Mouse (Mus musculus) kidney, embryonic 16.5 days (tissue): ENCODE measurements around the gene Lta. TPM values are rescaled to one million over a fixed set of nuclear protein-coding genes. Genes with fewer than 3 reads are reported as not detected.

Source experiments
- ATAC-seq: fragments of 200-750 bp; cut with Nextera tagmentation; 2 replicates; pipeline ENCODE4 v1.8.0; 2017; ENCODE audit warnings: moderate TSS enrichment; ENCODE audit not compliant: low FRiP score, low TSS enrichment
- H3K27ac ChIP-seq: fragments of 300-500 bp; sonication (generic); 2 replicates; pipeline ENCODE4 v1.5.1; 2014; ENCODE audit warnings: low read length
- H3K27me3 ChIP-seq: fragments of 300-500 bp; sonication (generic); 2 replicates; pipeline ENCODE4 v1.6.1; 2014; ENCODE audit warnings: low read length, control low read depth, mixed read lengths; ENCODE audit not compliant: insufficient read depth
- H3K36me3 ChIP-seq: fragments of 300-500 bp; sonication (generic); 2 replicates; pipeline ENCODE4 v1.6.1; 2014; ENCODE audit warnings: low read length, control low read depth, mixed read lengths; ENCODE audit not compliant: insufficient read depth
- H3K4me1 ChIP-seq: fragments of 300-500 bp; sonication (generic); 2 replicates; pipeline ENCODE4 v1.6.1; 2014; ENCODE audit warnings: low read length, control low read depth, mixed read lengths; ENCODE audit not compliant: insufficient read depth
- H3K4me2 ChIP-seq: fragments of 300-500 bp; sonication (generic); replicated peaks from 2 replicates; pipeline ENCODE4 v1.6.1; 2014; ENCODE audit warnings: low read depth, low read length
- H3K4me3 ChIP-seq: fragments of 300-500 bp; sonication (generic); 2 replicates; pipeline ENCODE4 v1.5.1; 2014; ENCODE audit warnings: mild to moderate bottlenecking, low read length
- H3K9ac ChIP-seq: fragments of 300-500 bp; sonication (generic); replicated peaks from 2 replicates; pipeline ENCODE4 v1.6.1; 2014; ENCODE audit warnings: low read length
- H3K9me3 ChIP-seq: fragments of 300-500 bp; sonication (generic); 2 replicates; pipeline ENCODE4 v1.6.1; 2016; ENCODE audit warnings: low read length, control low read depth
- WGBS: fragments of 180-500 bp; shearing (Covaris S2); extraction: QIAGEN DNeasy Blood & Tissue Kit; methylation state at CpG from one replicate; pipeline ENCODE4 v1.1.7; 2014; 5-methylcytosine and 5-hydroxymethylcytosine counted together
- polyA plus RNA-seq: library from polyadenylated mRNA; unstranded; fragments of >200 nt; fragmentation: Nextera tagmentation; extraction: Ambion mirVana; gene quantifications from 2 replicates; pipeline ENCODE4 v1.2.1, GENCODE M21; 2015

The Lta gene
- polyA plus RNA-seq, 1 experiment from 2014 or later = not detected

DNA sequence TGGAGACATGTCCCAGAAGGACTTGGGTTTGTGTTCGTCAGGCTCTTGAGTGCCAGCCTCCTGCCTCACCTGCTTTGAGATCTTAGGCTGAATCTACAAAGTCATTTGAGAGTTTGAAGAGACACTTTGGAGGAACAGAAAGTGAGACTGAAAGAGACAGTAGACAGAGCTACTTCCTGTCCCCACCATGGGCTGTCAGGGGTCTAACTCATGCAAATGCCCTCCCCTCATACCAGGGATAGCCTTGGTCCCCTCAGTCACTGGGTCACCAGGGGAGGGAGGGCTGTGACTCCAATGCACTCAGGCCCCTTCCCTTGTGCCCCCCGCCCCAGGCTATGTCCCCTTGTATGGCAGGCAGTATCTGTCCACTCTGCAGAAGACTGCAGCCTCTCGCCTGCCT lies 31.8 kb downstream of the Lta start:
- Histone ChIP-seq H3K9me3 (no peaks in the 10 kb centered on the region), H3K27ac (peak overlapping the region; percentile 69), H3K4me1 (no peaks in the 10 kb centered on the region), H3K4me2 (no peak overlapping the region), H3K9ac (no peak overlapping the region), H3K4me3 (no peak overlapping the region), H3K27me3 (no peaks in the 10 kb centered on the region), H3K36me3 (no peaks in the 10 kb centered on the region)
- 77% methylated on average over 3 of the region's 3 CpGs for WGBS
- no peak for ATAC-seq

DNA sequence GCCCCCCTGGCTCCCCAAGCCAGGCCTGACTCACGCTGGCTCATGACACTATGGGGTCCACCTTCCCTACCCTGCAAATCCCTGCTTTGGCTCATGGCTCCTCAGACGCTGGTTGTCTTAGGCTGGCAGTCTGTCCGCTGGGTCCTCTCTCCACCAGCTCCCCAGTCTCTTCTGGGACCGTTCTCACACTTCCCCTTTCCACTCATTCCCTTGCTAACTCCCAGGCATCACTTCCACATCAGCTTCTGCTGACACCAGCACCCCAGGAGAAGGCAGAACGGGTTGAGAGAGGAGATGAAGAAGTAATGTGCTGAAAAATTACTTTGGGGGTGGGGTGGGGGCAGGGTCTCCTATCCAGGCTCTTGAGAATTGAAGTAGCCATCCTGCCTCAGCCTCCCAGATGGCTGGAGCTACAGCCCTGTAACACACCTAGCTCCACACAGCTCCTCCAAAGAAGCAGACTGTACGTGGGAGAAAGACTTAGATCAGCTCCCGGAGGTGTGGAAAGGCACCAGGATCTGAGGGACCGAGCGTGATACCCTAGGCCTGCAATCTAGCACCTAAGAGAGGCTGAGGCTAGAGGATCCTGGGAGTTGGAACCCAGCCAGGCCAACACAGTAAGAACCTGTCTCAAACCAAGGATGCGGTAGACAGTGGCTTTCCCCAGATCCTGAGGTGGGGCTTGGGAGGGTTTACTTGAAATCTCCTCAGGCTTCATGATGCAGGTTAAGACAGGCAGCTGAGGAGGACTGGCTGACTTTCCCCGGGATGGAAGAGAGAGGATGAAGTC lies 32.5 kb downstream of the Lta start:
- Histone ChIP-seq H3K36me3 (no peaks in the 10 kb centered on the region), H3K27me3 (no peaks in the 10 kb centered on the region), H3K4me3 (no peak overlapping the region), H3K27ac (peak overlapping the region; percentile 69; the same call in 1 of the 2 replicates), H3K4me1 (no peaks in the 10 kb centered on the region), H3K4me2 (no peak overlapping the region), H3K9ac (no peak overlapping the region), H3K9me3 (no peaks in the 10 kb centered on the region)
- ATAC-seq = no peak
- 68% methylated on average over 11 of the region's 11 CpGs for WGBS

- Histone ChIP-seq H3K4me2 (no peak overlapping the region), H3K4me1 (peaks cover 9% of the 10 kb centered on the region), H3K9me3 (no peaks in the 10 kb centered on the region), H3K27ac (no peak overlapping the region), H3K36me3 (no peaks in the 10 kb centered on the region), H3K4me3 (no peak overlapping the region), H3K9ac (0 out of 2 replicates have a peak overlapping the region, but pooled peaks have one; percentile 20), H3K27me3 (no peaks in the 10 kb centered on the region)
- ATAC-seq = no peak
- 12% methylated on average over 4 of the region's 4 CpGs for WGBS
Measured at GRCm38 (mm10) chr17:35168541-35169207, 36.5 kb downstream of the Lta start.

GRCm38 (mm10) chr17:35167794-35168193 lies 37.4 kb downstream of the Lta start:
- ATAC-seq = no peak
- no peak overlapping the region for H3K4me3 ChIP-seq
- no peaks in the 10 kb centered on the region for H3K9me3 ChIP-seq
- no peaks in the 10 kb centered on the region for H3K36me3 ChIP-seq
- H3K4me2 ChIP-seq = no peak overlapping the region
- no peaks in the 10 kb centered on the region for H3K27me3 ChIP-seq
- no peak overlapping the region for H3K9ac ChIP-seq
- H3K4me1 ChIP-seq = peaks cover 17% of the 10 kb centered on the region
- 89% methylated on average over 7 of the region's 7 CpGs for WGBS
- no peak overlapping the region for H3K27ac ChIP-seq

DNA sequence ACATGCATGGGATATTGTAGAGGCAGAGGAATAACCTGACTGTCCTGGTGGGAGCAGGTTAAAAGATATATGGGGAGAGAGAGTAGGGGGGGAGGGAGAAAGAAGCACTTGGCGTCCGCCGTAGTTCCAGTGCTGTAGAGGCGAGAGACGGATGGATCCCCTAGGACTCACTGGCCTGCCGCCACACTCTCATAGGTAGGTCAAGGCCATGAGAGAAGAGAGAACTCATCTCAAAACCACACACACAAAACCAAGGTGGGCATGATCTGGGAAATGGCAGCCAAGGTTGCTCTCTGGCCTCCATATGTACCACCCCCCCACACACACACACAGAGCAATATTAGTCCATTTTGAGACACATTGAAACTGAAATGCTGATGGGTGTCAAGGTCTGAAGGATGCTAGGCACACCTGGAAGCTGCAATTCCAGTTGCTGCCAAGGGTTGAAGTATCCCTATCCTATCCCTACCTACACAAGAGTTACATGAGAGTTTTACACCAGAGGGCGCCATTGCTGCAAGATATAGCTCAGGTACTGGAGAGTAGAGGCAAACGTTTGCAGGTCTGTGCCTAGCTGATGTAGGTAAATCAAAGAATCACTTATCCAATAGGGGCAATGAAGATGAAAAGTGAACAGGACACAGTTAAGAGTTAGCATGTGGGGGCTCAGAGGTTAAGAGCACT lies 38.7 kb downstream of the Lta start:
- ATAC-seq = no peak
- Histone ChIP-seq H3K9me3 (no peaks in the 10 kb centered on the region), H3K36me3 (peaks cover 10% of the 10 kb centered on the region), H3K4me2 (peak overlapping the region; percentile 57), H3K27ac (no peak overlapping the region), H3K4me3 (no peak overlapping the region), H3K4me1 (peaks cover 30% of the 10 kb centered on the region), H3K9ac (peak overlapping the region; percentile 65), H3K27me3 (no peaks in the 10 kb centered on the region)
- 72% methylated on average over 8 of the region's 8 CpGs for WGBS

- Histone ChIP-seq H3K4me1 (peaks cover 30% of the 10 kb centered on the region), H3K27ac (peak overlapping the region; percentile 100), H3K36me3 (peaks cover 19% of the 10 kb centered on the region), H3K4me3 (peak overlapping the region; percentile 99), H3K9ac (peak overlapping the region; percentile 79), H3K27me3 (no peaks in the 10 kb centered on the region), H3K9me3 (no peaks in the 10 kb centered on the region), H3K4me2 (peak overlapping the region; percentile 57)
- ATAC-seq = no peak
- WGBS = 18% methylated on average over 12 of the region's 12 CpGs
Measured at GRCm38 (mm10) chr17:35165451-35166155, 39.5 kb downstream of the Lta start.

DNA sequence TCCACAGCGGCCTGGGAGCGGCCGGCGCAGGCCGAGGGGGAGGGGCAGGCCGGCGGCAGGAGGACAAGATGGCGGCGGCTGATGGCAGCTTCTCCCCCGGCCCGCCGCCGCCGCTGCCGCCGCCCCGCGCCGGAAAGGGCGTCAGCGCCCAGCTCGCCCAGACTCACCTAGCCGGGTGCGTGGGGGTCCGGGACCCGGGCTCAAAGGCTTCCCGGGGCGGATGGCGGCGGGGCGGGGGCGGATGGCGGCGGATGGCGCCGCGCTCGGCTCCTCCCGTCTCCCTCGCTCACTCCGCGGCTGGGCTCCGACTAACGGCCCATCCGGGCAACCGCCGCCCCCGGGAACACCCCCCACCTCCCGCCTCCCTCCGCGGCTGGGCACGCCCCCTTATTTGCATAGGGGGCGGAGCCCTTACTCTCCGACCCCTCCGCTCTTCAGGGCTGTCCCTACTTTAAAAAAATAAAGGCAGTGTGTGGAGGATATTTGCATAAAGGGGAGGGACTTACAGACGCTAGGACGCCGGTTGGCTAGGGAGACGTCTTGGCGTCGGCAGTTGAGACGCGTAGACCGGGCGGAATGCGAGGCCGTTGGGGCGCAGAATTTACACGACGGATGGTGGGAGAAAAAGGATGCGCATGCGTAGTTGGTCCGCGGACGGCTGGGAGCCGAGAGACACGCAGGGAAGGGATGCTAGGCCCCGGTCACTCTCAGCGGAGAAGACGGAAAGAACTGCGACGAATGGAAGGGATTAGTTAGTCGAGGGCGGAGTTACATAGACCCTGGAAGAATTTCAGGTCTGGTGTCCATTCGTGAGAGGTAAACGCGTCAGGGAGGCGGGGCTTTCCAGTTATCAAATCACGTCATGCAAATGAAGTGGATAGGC lies 40.3 kb downstream of the Lta start, which contains the start of gene Prrc2a:
Gene Prrc2a (minus strand): TSS at position 330 of the 883 bp plus-strand sequence.
- Histone ChIP-seq H3K27me3 (no peaks in the 10 kb centered on the region), H3K9me3 (no peaks in the 10 kb centered on the region), H3K9ac (peak within 1 kb of the TSS; percentile 99), H3K36me3 (peaks cover 27% of the 10 kb centered on the region), H3K4me1 (peaks cover 30% of the 10 kb centered on the region), H3K4me3 (peak within 1 kb of the TSS; percentile 99), H3K27ac (peak within 1 kb of the TSS; percentile 100), H3K4me2 (peak within 1 kb of the TSS; percentile 98)
- peak; percentile 96 for ATAC-seq
- under 1% methylated on average over 70 of the region's 89 CpGs for WGBS

DNA sequence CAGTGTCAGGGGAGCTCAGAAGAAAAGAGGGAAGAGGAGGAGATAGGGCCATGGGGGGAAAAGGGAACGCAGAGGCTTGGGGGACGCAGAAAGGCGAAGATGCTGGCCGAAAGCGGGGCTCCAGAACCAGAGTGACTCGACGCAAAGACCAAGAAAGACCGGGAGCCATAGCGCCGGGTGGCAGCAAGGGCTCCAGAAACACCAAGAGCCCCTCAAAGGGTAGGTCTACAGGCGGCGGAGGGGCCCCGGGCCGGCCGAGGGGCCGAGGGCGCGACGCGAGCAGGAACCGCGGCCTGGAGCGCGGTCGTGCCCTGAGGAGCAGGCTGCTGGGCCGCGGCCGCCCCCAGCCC lies 41.0 kb downstream of the Lta start:
- 0% methylated on average over 28 of the region's 28 CpGs for WGBS

More for the DNA sequence above, 41.0 kb downstream of the Lta start:
- peak overlapping the region; percentile 98 for H3K4me2 ChIP-seq
- H3K9ac ChIP-seq = peak overlapping the region; percentile 99
- no peak for ATAC-seq
- H3K27me3 ChIP-seq = no peaks in the 10 kb centered on the region
- peaks cover 33% of the 10 kb centered on the region for H3K36me3 ChIP-seq
- no peaks in the 10 kb centered on the region for H3K9me3 ChIP-seq
- peaks cover 30% of the 10 kb centered on the region for H3K4me1 ChIP-seq
- peak overlapping the region; percentile 99 for H3K4me3 ChIP-seq
- peak overlapping the region; percentile 100 for H3K27ac ChIP-seq
